Mouse (Mus musculus): ENCODE measurements around the gene Vamp8. TPM values are rescaled to one million over a fixed set of nuclear protein-coding genes. Genes with fewer than 3 reads are reported as not detected.

Gene Vamp8
- polyA plus RNA-seq, 1 experiment from 2014 or later: 344 TPM

- H3K4me3 ChIP-seq (ENCODE audit: inconsistent target): no peak overlapping the region
- WGBS (ENCODE audit: missing documents): 95% methylated on average over 4 of the region's 4 CpGs
- H3K79me2 ChIP-seq (ENCODE audit: inconsistent target): no peaks in the 10 kb centered on the region
- no peaks in the 10 kb centered on the region for H3K36me3 ChIP-seq (ENCODE audit: inconsistent target)
- no peak overlapping the region for H3K27ac ChIP-seq
Measured at GRCm38 (mm10) chr6:72373184-72373583, 17.3 kb downstream of the Vamp8 start.

- H3K36me3 ChIP-seq (ENCODE audit: inconsistent target): no peaks in the 10 kb centered on the region
- H3K27ac ChIP-seq: no peak overlapping the region
Measured at GRCm38 (mm10) chr6:72371571-72371970, 18.9 kb downstream of the Vamp8 start.

GRCm38 (mm10) chr6:72371147-72371546 is 19.4 kb downstream of the Vamp8 start:
- no peak overlapping the region for H3K4me3 ChIP-seq (ENCODE audit: inconsistent target)
- no peaks in the 10 kb centered on the region for H3K79me2 ChIP-seq (ENCODE audit: inconsistent target)
- H3K36me3 ChIP-seq (ENCODE audit: inconsistent target): no peaks in the 10 kb centered on the region
- H3K27ac ChIP-seq: no peak overlapping the region
- WGBS (ENCODE audit: missing documents): 86% methylated on average over 4 of the region's 5 CpGs

More at GRCm38 (mm10) chr6:72371571-72371970, 18.9 kb downstream of the Vamp8 start:
- Histone ChIP-seq H3K4me3 (ENCODE audit: inconsistent target) (no peak overlapping the region), H3K79me2 (ENCODE audit: inconsistent target) (no peaks in the 10 kb centered on the region)
- 44% methylated on average over 1 of the region's 1 CpGs for WGBS (ENCODE audit: missing documents)

GRCm38 (mm10) chr6:72370091-72370490 is 20.4 kb downstream of the Vamp8 start:
- no peaks in the 10 kb centered on the region for H3K79me2 ChIP-seq (ENCODE audit: inconsistent target)
- H3K4me3 ChIP-seq (ENCODE audit: inconsistent target): no peak overlapping the region
- H3K27ac ChIP-seq: no peak overlapping the region
- 93% methylated on average over 12 of the region's 12 CpGs for WGBS (ENCODE audit: missing documents)
- no peaks in the 10 kb centered on the region for H3K36me3 ChIP-seq (ENCODE audit: inconsistent target)

- no peaks in the 10 kb centered on the region for H3K79me2 ChIP-seq (ENCODE audit: inconsistent target)
- no peak overlapping the region for H3K4me3 ChIP-seq (ENCODE audit: inconsistent target)
- H3K27ac ChIP-seq: no peak overlapping the region
- no peaks in the 10 kb centered on the region for H3K36me3 ChIP-seq (ENCODE audit: inconsistent target)
- 97% methylated on average over 3 of the region's 4 CpGs for WGBS (ENCODE audit: missing documents)
Measured at GRCm38 (mm10) chr6:72369557-72369956, 20.9 kb downstream of the Vamp8 start.

GRCm38 (mm10) chr6:72367460-72367974 is 23.0 kb downstream of the Vamp8 start:
- Histone ChIP-seq H3K36me3 (ENCODE audit: inconsistent target) (no peaks in the 10 kb centered on the region), H3K27ac (no peak overlapping the region), H3K4me3 (ENCODE audit: inconsistent target) (no peak overlapping the region), H3K79me2 (ENCODE audit: inconsistent target) (no peaks in the 10 kb centered on the region)
- 92% methylated on average over 2 of the region's 4 CpGs for WGBS (ENCODE audit: missing documents)

- WGBS (ENCODE audit: missing documents): 94% methylated on average over 4 of the region's 4 CpGs
- Histone ChIP-seq H3K79me2 (ENCODE audit: inconsistent target) (peaks cover 2% of the 10 kb centered on the region), H3K4me3 (ENCODE audit: inconsistent target) (no peak within 1 kb of the TSS), H3K27ac (no peak within 1 kb of the TSS), H3K36me3 (ENCODE audit: inconsistent target) (no peaks in the 10 kb centered on the region)
Measured at GRCm38 (mm10) chr6:72366844-72367443, 23.6 kb downstream of the Vamp8 start, which contains the start of gene Rnf181. Gene Rnf181, minus strand, starts transcription at chr6:72366956.

GRCm38 (mm10) chr6:72366304-72366703 is 24.2 kb downstream of the Vamp8 start:
- 66% methylated on average over 3 of the region's 3 CpGs for WGBS (ENCODE audit: missing documents)
- Histone ChIP-seq H3K27ac (no peak overlapping the region), H3K79me2 (ENCODE audit: inconsistent target) (peaks cover 9% of the 10 kb centered on the region), H3K36me3 (ENCODE audit: inconsistent target) (no peaks in the 10 kb centered on the region), H3K4me3 (ENCODE audit: inconsistent target) (no peak overlapping the region)

GRCm38 (mm10) chr6:72364985-72365384 is 25.5 kb downstream of the Vamp8 start:
- Histone ChIP-seq H3K27ac (no peak overlapping the region), H3K79me2 (ENCODE audit: inconsistent target) (peaks cover 20% of the 10 kb centered on the region), H3K36me3 (ENCODE audit: inconsistent target) (peaks cover 6% of the 10 kb centered on the region; the same call in 1 of the 2 replicates), H3K4me3 (ENCODE audit: inconsistent target) (no peak overlapping the region)
- WGBS (ENCODE audit: missing documents): 83% methylated on average over 6 of the region's 6 CpGs

GRCm38 (mm10) chr6:72364009-72364408 is 26.5 kb downstream of the Vamp8 start:
- no peak overlapping the region for H3K27ac ChIP-seq
- H3K79me2 ChIP-seq (ENCODE audit: inconsistent target): peaks cover 20% of the 10 kb centered on the region
- peaks cover 15% of the 10 kb centered on the region; the same call in 1 of the 2 replicates for H3K36me3 ChIP-seq (ENCODE audit: inconsistent target)
- 53% methylated on average over 7 of the region's 7 CpGs for WGBS (ENCODE audit: missing documents)
- no peak overlapping the region for H3K4me3 ChIP-seq (ENCODE audit: inconsistent target)

- Histone ChIP-seq H3K4me3 (ENCODE audit: inconsistent target) (peak overlapping the region; percentile 98), H3K36me3 (ENCODE audit: inconsistent target) (peaks cover 17% of the 10 kb centered on the region; the same call in 1 of the 2 replicates), H3K79me2 (ENCODE audit: inconsistent target) (peaks cover 20% of the 10 kb centered on the region), H3K27ac (peak overlapping the region; percentile 68)
- WGBS (ENCODE audit: missing documents): under 1% methylated on average over 41 of the region's 42 CpGs
Measured at GRCm38 (mm10) chr6:72362132-72363028, 28.1 kb downstream of the Vamp8 start.

GRCm38 (mm10) chr6:72361121-72361551 is 29.4 kb downstream of the Vamp8 start:
- Histone ChIP-seq H3K36me3 (ENCODE audit: inconsistent target) (peaks cover 17% of the 10 kb centered on the region; the same call in 1 of the 2 replicates), H3K27ac (no peak overlapping the region), H3K79me2 (ENCODE audit: inconsistent target) (peaks cover 20% of the 10 kb centered on the region), H3K4me3 (ENCODE audit: inconsistent target) (peak overlapping the region; percentile 98)
- 51% methylated on average over 4 of the region's 5 CpGs for WGBS (ENCODE audit: missing documents)

GRCm38 (mm10) chr6:72360599-72360935 is 29.9 kb downstream of the Vamp8 start:
- Histone ChIP-seq H3K36me3 (ENCODE audit: inconsistent target) (peaks cover 17% of the 10 kb centered on the region; the same call in 1 of the 2 replicates), H3K4me3 (ENCODE audit: inconsistent target) (no peak overlapping the region), H3K27ac (no peak overlapping the region), H3K79me2 (ENCODE audit: inconsistent target) (peaks cover 20% of the 10 kb centered on the region)
- WGBS (ENCODE audit: missing documents): 89% methylated on average over 7 of the region's 7 CpGs

- no peak overlapping the region for H3K4me3 ChIP-seq (ENCODE audit: inconsistent target)
- H3K36me3 ChIP-seq (ENCODE audit: inconsistent target): peaks cover 17% of the 10 kb centered on the region; the same call in 1 of the 2 replicates
Measured at GRCm38 (mm10) chr6:72359891-72360598, 30.5 kb downstream of the Vamp8 start.

More at GRCm38 (mm10) chr6:72359891-72360598, 30.5 kb downstream of the Vamp8 start:
- no peak overlapping the region for H3K27ac ChIP-seq
- WGBS (ENCODE audit: missing documents): 94% methylated on average over 11 of the region's 11 CpGs
- H3K79me2 ChIP-seq (ENCODE audit: inconsistent target): peaks cover 20% of the 10 kb centered on the region

Data from macrophage (primary cell).